19 mouse cellular contexts compared by ENCODE assay signal in the genomic region with DNA sequence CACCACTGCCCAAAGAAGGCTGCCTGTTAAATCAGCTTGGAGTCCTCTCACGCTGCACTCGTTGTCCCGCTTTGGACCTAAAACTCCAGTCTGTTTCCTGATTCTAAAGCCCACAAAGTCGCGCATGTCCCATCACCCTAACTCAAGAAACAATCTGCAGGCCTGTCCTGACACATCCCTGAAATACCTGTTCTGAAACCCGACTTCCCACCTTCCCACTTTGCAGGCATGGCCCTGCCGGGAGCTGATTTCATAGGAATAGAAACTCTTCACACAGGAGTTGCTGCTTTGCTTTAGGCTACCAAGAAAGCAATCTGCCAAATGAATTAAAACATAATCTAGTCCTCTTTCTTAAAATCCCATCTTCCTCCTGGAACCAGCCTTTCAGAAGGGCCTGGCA.
DNase-seq lines count a peak whose midpoint lies in the region; ATAC-seq and TF ChIP-seq lines count a peak whose summit lies in the region.
"Had no signal": no experiment of that assay in that cellular context is flagged by ENCODE, and none has a peak within 500 bp of the region (broad histone marks: within the 10 kb centered on the region; RNA-seq: fewer than 3 reads in every experiment).

No protein-coding gene starts in this region.

- WGBS in heart, embryonic 10.5 days, result 73% methylated on average over 7 of the region's 7 CpGs
- 70% methylated on average over 7 of the region's 7 CpGs for WGBS in lung, embryonic 14.5 days
- WGBS in stomach, embryonic 16.5 days, result 71% methylated on average over 7 of the region's 7 CpGs

- DNase-seq in heart, embryonic 10.5 days (ENCODE audit: low spot score), result no peak
- DNase-seq in heart, adult 9 months (ENCODE audit: low spot score in 2 of 2), result no peak
- no peak for DNase-seq in lung, embryonic 14.5 days
- no peak for DNase-seq in lung, postnatal 14 days
- DNase-seq in fat pad, adult 2 months (ENCODE audit: extremely low read depth, low read depth, low spot score), result peak; percentile 92
- no peak for DNase-seq in kidney, postnatal 4 days
- no peak for DNase-seq in ovary, postnatal 10 days (ENCODE audit: low spot score)
- DNase-seq: adrenal gland, postnatal 10 days; cerebellum, adult 8-10 months; gastrocnemius, postnatal 25 days; kidney, adult 2 months; kidney, postnatal 25 days; liver, embryonic 13.5 days; lung, postnatal 4 days; right cerebral cortex, adult 18-20 months had no signal

- no peaks in the 10 kb centered on the region for H3K9me3 ChIP-seq in heart, embryonic 10.5 days
- H3K9me3 ChIP-seq in lung, embryonic 14.5 days (ENCODE audit: low read depth, low read length), result no peaks in the 10 kb centered on the region
- no peaks in the 10 kb centered on the region for H3K9me3 ChIP-seq in stomach, embryonic 16.5 days (replicated peaks; ENCODE audit: control insufficient read depth, low read length)
- H3K9me3 ChIP-seq: hindbrain, embryonic 15.5 days; liver, embryonic 13.5 days; midbrain, embryonic 12.5 days had no signal

- H3K4me3 ChIP-seq in heart, embryonic 10.5 days, result 0 out of 2 replicates have a peak overlapping the region, but pooled peaks have one; percentile 1
- no peak overlapping the region for H3K4me3 ChIP-seq in lung, embryonic 14.5 days (ENCODE audit: low read depth, low read length)
- H3K4me3 ChIP-seq in stomach, embryonic 16.5 days (replicated peaks; ENCODE audit: low read length), result no peak overlapping the region
- H3K4me3 ChIP-seq: hindbrain, embryonic 15.5 days; liver, embryonic 13.5 days; midbrain, embryonic 12.5 days; myocyte had no signal

- no peak overlapping the region for H3K9ac ChIP-seq in lung, embryonic 14.5 days
- H3K9ac ChIP-seq in stomach, embryonic 16.5 days (ENCODE audit: low read length), result peak overlapping the region; percentile 22; the same call in 1 of the 2 replicates
- H3K9ac ChIP-seq: hindbrain, embryonic 15.5 days; liver, embryonic 13.5 days; midbrain, embryonic 12.5 days had no signal

- H3K4me1 ChIP-seq in heart, embryonic 10.5 days, result peaks cover 98% of the 10 kb centered on the region
- peaks cover 13% of the 10 kb centered on the region for H3K4me1 ChIP-seq in lung, embryonic 14.5 days (ENCODE audit: insufficient read depth)
- H3K4me1 ChIP-seq in stomach, embryonic 16.5 days (ENCODE audit: control insufficient read depth, insufficient read depth, low read length), result peaks cover 15% of the 10 kb centered on the region

- H3K4me2 ChIP-seq in lung, embryonic 14.5 days, result no peak overlapping the region
- no peak overlapping the region for H3K4me2 ChIP-seq in stomach, embryonic 16.5 days (ENCODE audit: low read depth, low read length)
- H3K4me2 ChIP-seq: hindbrain, embryonic 15.5 days; liver, embryonic 13.5 days; midbrain, embryonic 12.5 days had no signal

- no peak for ATAC-seq in lung, embryonic 14.5 days (ENCODE audit: insufficient read depth)
- ATAC-seq in stomach, embryonic 16.5 days (ENCODE audit: insufficient read depth, low FRiP score), result 0 out of 2 replicates have a peak, but pooled peaks have one; percentile 17

- no peak for TF ChIP-seq CTCF in lung, embryonic 14.5 days (IDR thresholded peaks at IDR 0.05; ENCODE audit: low read depth)

- H3K27me3 ChIP-seq in heart, embryonic 10.5 days (ENCODE audit: insufficient read depth, poor library complexity, severe bottlenecking), result no peaks in the 10 kb centered on the region
- no peaks in the 10 kb centered on the region for H3K27me3 ChIP-seq in lung, embryonic 14.5 days (ENCODE audit: insufficient read depth, low read length)
- H3K27me3 ChIP-seq in stomach, embryonic 16.5 days (ENCODE audit: control insufficient read depth, insufficient read depth, low read length), result no peaks in the 10 kb centered on the region
- H3K27me3 ChIP-seq: hindbrain, embryonic 15.5 days; liver, embryonic 13.5 days; midbrain, embryonic 12.5 days had no signal

- H3K27ac ChIP-seq in heart, embryonic 10.5 days, result peak overlapping the region; percentile 81
- H3K27ac ChIP-seq in lung, embryonic 14.5 days (ENCODE audit: low read depth), result peak overlapping the region; percentile 39; the same call in 1 of the 2 replicates
- H3K27ac ChIP-seq in stomach, embryonic 16.5 days (ENCODE audit: low read length), result peak overlapping the region; percentile 89
- H3K27ac ChIP-seq: hindbrain, embryonic 15.5 days; liver, embryonic 13.5 days; midbrain, embryonic 12.5 days had no signal

- peaks cover 11% of the 10 kb centered on the region for H3K36me3 ChIP-seq in heart, embryonic 10.5 days
- no peaks in the 10 kb centered on the region; the same call in 1 of the 2 replicates for H3K36me3 ChIP-seq in lung, embryonic 14.5 days (ENCODE audit: insufficient read depth)
- no peaks in the 10 kb centered on the region for H3K36me3 ChIP-seq in stomach, embryonic 16.5 days (ENCODE audit: control insufficient read depth, insufficient read depth, low read length)
- H3K36me3 ChIP-seq: hindbrain, embryonic 15.5 days; liver, embryonic 13.5 days; midbrain, embryonic 12.5 days had no signal

Comparison
In these comparisons a context has a peak if more than half of its experiments do, and no peak if none do; other contexts are left out.
1. H3K27ac ChIP-seq: peak in every context shown above with its lines; median percentile 89 in stomach, embryonic 16.5 days; 81 in heart, embryonic 10.5 days; 39 in lung, embryonic 14.5 days.